Mouse (Mus musculus) hindbrain, embryonic 11.5 days (tissue): ENCODE measurements around the gene Zfand2a. TPM values are rescaled to one million over a fixed set of nuclear protein-coding genes. Genes with fewer than 3 reads are reported as not detected.
A peak's percentile ranks its signal among the peaks of the same experiment; 100 is the strongest.

ENCODE experiments used
- ATAC-seq: fragments of 200-750 bp; cut with Nextera tagmentation; 2 replicates; pipeline ENCODE4 v1.8.0; 2017; ENCODE audit warnings: mild to moderate bottlenecking, moderate TSS enrichment, moderate library complexity; ENCODE audit not compliant: low FRiP score
- DNase-seq: peaks from one replicate; pipeline ENCODE4 v3.0.0-alpha.2; 2015; ENCODE audit warnings: low spot score
- H3K27ac ChIP-seq: fragments of 300-500 bp; sonication (generic); 2 replicates; pipeline ENCODE4 v1.5.1; 2014; ENCODE audit warnings: mild to moderate bottlenecking, low read depth, low read length
- H3K27me3 ChIP-seq: fragments of 300-500 bp; sonication (generic); 2 replicates; pipeline ENCODE4 v1.6.1; 2014; ENCODE audit warnings: mild to moderate bottlenecking, low read length, moderate library complexity, mixed read lengths; ENCODE audit not compliant: control insufficient read depth, insufficient read depth
- H3K36me3 ChIP-seq: fragments of 300-500 bp; sonication (generic); 2 replicates; pipeline ENCODE4 v1.6.1; 2014; ENCODE audit warnings: mild to moderate bottlenecking, low read length, moderate library complexity, mixed read lengths; ENCODE audit not compliant: control insufficient read depth, insufficient read depth
- H3K4me1 ChIP-seq: fragments of 300-500 bp; sonication (generic); replicated peaks from 2 replicates; pipeline ENCODE4 v1.6.1; 2014; ENCODE audit warnings: low read length, mixed read lengths; ENCODE audit not compliant: control insufficient read depth, insufficient read depth
- H3K4me2 ChIP-seq: fragments of 300-500 bp; sonication (generic); replicated peaks from 2 replicates; pipeline ENCODE4 v1.6.1; 2014; ENCODE audit warnings: mild to moderate bottlenecking, low read depth, low read length
- H3K4me3 ChIP-seq: fragments of 300-500 bp; sonication (generic); 2 replicates; pipeline ENCODE4 v1.5.1; 2014; ENCODE audit warnings: low read depth, low read length
- H3K9ac ChIP-seq: fragments of 300-500 bp; sonication (generic); 2 replicates; pipeline ENCODE4 v1.6.1; 2014; ENCODE audit warnings: low read depth, low read length
- H3K9me3 ChIP-seq: fragments of 300-500 bp; sonication (generic); 2 replicates; pipeline ENCODE4 v1.6.1; 2016; ENCODE audit warnings: low read length; ENCODE audit not compliant: control insufficient read depth
- WGBS: fragments of 180-500 bp; shearing (Covaris S2); extraction: QIAGEN DNeasy Blood & Tissue Kit; methylation state at CpG from one replicate; pipeline ENCODE4 v1.1.7; 2014; 5-methylcytosine and 5-hydroxymethylcytosine counted together
- polyA plus RNA-seq: library from polyadenylated mRNA; unstranded; fragments of >200 nt; fragmentation: Nextera tagmentation; extraction: Ambion mirVana; gene quantifications from 2 replicates; pipeline ENCODE4 v1.2.1, GENCODE M21; 2014

Zfand2a gene
- polyA plus RNA-seq, 1 experiment from 2014 or later: 8.4 TPM

GRCm38 (mm10) chr5:139433842-139434568 is 50.3 kb downstream of the Zfand2a start:
- ATAC-seq (no peak), DNase-seq (no peak)
- H3K27me3 ChIP-seq: no peaks in the 10 kb centered on the region
- 88% methylated on average over 9 of the region's 9 CpGs for WGBS
- no peak overlapping the region for H3K4me2 ChIP-seq
- no peaks in the 10 kb centered on the region for H3K36me3 ChIP-seq
- no peak overlapping the region for H3K4me3 ChIP-seq
- peaks cover 9% of the 10 kb centered on the region; the same call in 1 of the 2 replicates for H3K4me1 ChIP-seq
- no peak overlapping the region for H3K9ac ChIP-seq
- H3K9me3 ChIP-seq: no peaks in the 10 kb centered on the region
- no peak overlapping the region for H3K27ac ChIP-seq

- H3K27me3 ChIP-seq: no peaks in the 10 kb centered on the region
- no peaks in the 10 kb centered on the region for H3K9me3 ChIP-seq
- ATAC-seq: no peak
- no peak overlapping the region for H3K4me2 ChIP-seq
- H3K9ac ChIP-seq: no peak overlapping the region
- H3K4me1 ChIP-seq: peaks cover 7% of the 10 kb centered on the region; the same call in 1 of the 2 replicates
- WGBS: 69% methylated on average over 7 of the region's 7 CpGs
- H3K27ac ChIP-seq: no peak overlapping the region
- no peak for DNase-seq
- H3K36me3 ChIP-seq: no peaks in the 10 kb centered on the region
- no peak overlapping the region for H3K4me3 ChIP-seq
Observed at GRCm38 (mm10) chr5:139432747-139433508, 51.4 kb downstream of the Zfand2a start.

- ATAC-seq: no peak
- Histone ChIP-seq H3K27me3 (no peaks in the 10 kb centered on the region), H3K36me3 (no peaks in the 10 kb centered on the region), H3K4me2 (no peak overlapping the region), H3K9me3 (no peaks in the 10 kb centered on the region), H3K4me1 (peaks cover 7% of the 10 kb centered on the region; the same call in 1 of the 2 replicates), H3K4me3 (no peak overlapping the region), H3K9ac (no peak overlapping the region), H3K27ac (no peak overlapping the region)
- 79% methylated on average over 6 of the region's 6 CpGs for WGBS
- DNase-seq: no peak
Observed at GRCm38 (mm10) chr5:139432333-139432732, 52.0 kb downstream of the Zfand2a start.

GRCm38 (mm10) chr5:139429818-139430341 is 54.5 kb downstream of the Zfand2a start:
- Histone ChIP-seq H3K4me1 (0 out of 2 replicates have a peak, but pooled peaks cover 5% of the 10 kb centered on the region), H3K4me2 (no peak overlapping the region), H3K27me3 (no peaks in the 10 kb centered on the region), H3K4me3 (no peak overlapping the region), H3K27ac (no peak overlapping the region; the same call in 1 of the 2 replicates), H3K36me3 (no peaks in the 10 kb centered on the region), H3K9me3 (no peaks in the 10 kb centered on the region), H3K9ac (no peak overlapping the region)
- ATAC-seq (no peak), DNase-seq (no peak)
- WGBS: 71% methylated on average over 12 of the region's 12 CpGs

- no peak for DNase-seq
- Histone ChIP-seq H3K9ac (no peak overlapping the region), H3K36me3 (no peaks in the 10 kb centered on the region), H3K4me1 (0 out of 2 replicates have a peak, but pooled peaks cover 5% of the 10 kb centered on the region), H3K4me2 (no peak overlapping the region), H3K9me3 (no peaks in the 10 kb centered on the region), H3K4me3 (no peak overlapping the region), H3K27me3 (no peaks in the 10 kb centered on the region), H3K27ac (no peak overlapping the region)
- 85% methylated on average over 9 of the region's 9 CpGs for WGBS
- no peak for ATAC-seq
Observed at GRCm38 (mm10) chr5:139427989-139428388, 56.4 kb downstream of the Zfand2a start.

- no peak for ATAC-seq
- WGBS: 89% methylated on average over 9 of the region's 9 CpGs
- H3K9ac ChIP-seq: no peak overlapping the region
- no peak overlapping the region for H3K27ac ChIP-seq
- H3K4me3 ChIP-seq: no peak overlapping the region
- H3K9me3 ChIP-seq: no peaks in the 10 kb centered on the region
- DNase-seq: no peak
- no peak overlapping the region for H3K4me2 ChIP-seq
- H3K27me3 ChIP-seq: no peaks in the 10 kb centered on the region
- no peaks in the 10 kb centered on the region for H3K36me3 ChIP-seq
- H3K4me1 ChIP-seq: 0 out of 2 replicates have a peak, but pooled peaks cover 5% of the 10 kb centered on the region
Observed at GRCm38 (mm10) chr5:139427001-139427400, 57.3 kb downstream of the Zfand2a start.

GRCm38 (mm10) chr5:139425198-139425597 is 59.2 kb downstream of the Zfand2a start:
- Histone ChIP-seq H3K9me3 (no peaks in the 10 kb centered on the region), H3K4me2 (no peak overlapping the region), H3K27ac (no peak overlapping the region), H3K36me3 (no peaks in the 10 kb centered on the region), H3K4me3 (no peak overlapping the region), H3K27me3 (no peaks in the 10 kb centered on the region), H3K4me1 (0 out of 2 replicates have a peak, but pooled peaks cover 5% of the 10 kb centered on the region), H3K9ac (no peak overlapping the region)
- 83% methylated on average over 9 of the region's 9 CpGs for WGBS
- DNase-seq (no peak), ATAC-seq (no peak)

- DNase-seq (no peak), ATAC-seq (no peak)
- peaks cover 12% of the 10 kb centered on the region for H3K4me1 ChIP-seq
- H3K9me3 ChIP-seq: no peaks in the 10 kb centered on the region
- WGBS: 62% methylated on average over 21 of the region's 21 CpGs
- H3K9ac ChIP-seq: peak within 1 kb of the TSS; percentile 29; the same call in 1 of the 2 replicates
- no peak within 1 kb of the TSS for H3K4me3 ChIP-seq
- H3K27me3 ChIP-seq: no peaks in the 10 kb centered on the region
- H3K36me3 ChIP-seq: no peaks in the 10 kb centered on the region
- H3K27ac ChIP-seq: no peak within 1 kb of the TSS
- no peak within 1 kb of the TSS for H3K4me2 ChIP-seq
Observed at GRCm38 (mm10) chr5:139423026-139423865, 61.1 kb downstream of the Zfand2a start, which contains the start of gene Gper1. TSS of gene Gper1 (plus strand) at chr5:139423151.
